Mouse (Mus musculus) embryo, embryonic 10 days (tissue): ENCODE results near the gene Cd300c2.
"Not testable (repeated sequence)": the region's sequence is repeated elsewhere in the genome, so short reads cannot be mapped to it uniquely, and the experiment has no call there.

Experiments used
- DNase-seq: peaks from one replicate; pipeline ENCODE4 v3.0.0-alpha.2; 2015; ENCODE audit warnings: low spot score

Gene Cd300c2

GRCm38 (mm10) chr11:115001474-115002040, at the start of gene Cd300c2:
TSS of gene Cd300c2 (minus strand) at chr11:115001880.
- DNase-seq = no peak

GRCm38 (mm10) chr11:115049282-115049895, 47.7 kb upstream of the Cd300c2 start:
- no peak for DNase-seq

GRCm38 (mm10) chr11:115048259-115048658, 46.6 kb upstream of the Cd300c2 start, which contains the start of gene Cd300ld3:
TSS of gene Cd300ld3 (minus strand) at chr11:115048409.
- no peak for DNase-seq

GRCm38 (mm10) chr11:115037669-115038068, 36.0 kb upstream of the Cd300c2 start, which contains the start of gene Cd300ld5:
TSS of gene Cd300ld5 (minus strand) at chr11:115037769.
- not testable (repeated sequence) for DNase-seq

- DNase-seq = not testable (repeated sequence)
These were observed 25.2 kb upstream of the Cd300c2 start, which contains the start of gene Cd300ld4 for GRCm38 (mm10) chr11:115026912-115027311. TSS of gene Cd300ld4 (minus strand) at chr11:115027012.

GRCm38 (mm10) chr11:115016093-115016492, 14.4 kb upstream of the Cd300c2 start, which contains the start of gene Cd300ld2:
TSS of gene Cd300ld2 (minus strand) at chr11:115016193.
- not testable (repeated sequence) for DNase-seq

GRCm38 (mm10) chr11:115004070-115004469, 2.4 kb upstream of the Cd300c2 start:
- DNase-seq = no peak

- no peak for DNase-seq
These were observed 11.9 kb downstream of the Cd300c2 start, which contains the start of gene Cd300ld for GRCm38 (mm10) chr11:114989793-114990192. TSS of gene Cd300ld (minus strand) at chr11:114989922.

GRCm38 (mm10) chr11:114981866-114982265, 19.8 kb downstream of the Cd300c2 start:
- DNase-seq = no peak

- DNase-seq = no peak
These were observed 29.0 kb downstream of the Cd300c2 start for GRCm38 (mm10) chr11:114972726-114973125.

- no peak for DNase-seq
These were observed 32.9 kb downstream of the Cd300c2 start, which contains the start of gene Cd300c for GRCm38 (mm10) chr11:114968752-114969207. TSS of gene Cd300c (minus strand) at chr11:114969157.

- no peak for DNase-seq
These were observed 36.4 kb downstream of the Cd300c2 start for GRCm38 (mm10) chr11:114965182-114965828.

- DNase-seq = no peak
These were observed 41.3 kb downstream of the Cd300c2 start for GRCm38 (mm10) chr11:114960369-114960768.
